Mouse (Mus musculus): ENCODE results near the gene Slc4a1ap.
A peak's percentile ranks its signal among the peaks of the same experiment; 100 is the strongest.
"Not testable (repeated sequence)": the region's sequence is repeated elsewhere in the genome, so short reads cannot be mapped to it uniquely, and the experiment has no call there.

Slc4a1ap gene

GRCm38 (mm10) chr5:31567951-31568657, 41.3 kb downstream of the Slc4a1ap start:
- DNase-seq = no peak

DNA sequence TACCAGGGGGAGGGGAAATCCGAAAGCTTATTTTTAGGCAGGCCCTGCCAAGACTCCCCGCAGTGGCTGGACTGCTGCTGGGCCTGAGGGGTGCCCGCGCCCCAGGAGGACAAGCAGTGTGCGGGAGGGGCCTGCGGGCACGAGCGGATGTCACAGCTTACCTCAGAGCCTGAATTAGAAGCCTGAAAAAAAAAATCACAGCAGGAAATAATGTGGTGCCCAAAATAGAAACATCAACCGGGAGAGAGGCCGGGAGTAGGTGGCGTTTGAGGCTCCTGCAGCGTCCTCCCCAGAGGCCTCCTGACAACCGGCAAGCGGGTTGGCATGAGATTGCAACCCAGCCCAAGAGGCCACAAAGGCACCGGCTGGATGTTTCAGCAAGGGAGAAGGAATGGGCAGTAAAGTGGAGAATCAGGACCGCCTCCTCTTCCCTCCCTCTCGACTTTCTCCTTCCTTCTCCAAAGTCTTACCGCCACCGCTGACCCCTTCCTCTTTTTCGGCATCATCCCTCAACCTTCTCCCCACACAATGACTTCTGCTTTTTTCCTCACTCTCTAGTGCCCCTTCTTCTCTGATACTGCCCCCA, 44.3 kb downstream of the Slc4a1ap start:
- DNase-seq = peak; percentile 77

GRCm38 (mm10) chr5:31573722-31574121, 46.9 kb downstream of the Slc4a1ap start:
- no peak for DNase-seq

DNA sequence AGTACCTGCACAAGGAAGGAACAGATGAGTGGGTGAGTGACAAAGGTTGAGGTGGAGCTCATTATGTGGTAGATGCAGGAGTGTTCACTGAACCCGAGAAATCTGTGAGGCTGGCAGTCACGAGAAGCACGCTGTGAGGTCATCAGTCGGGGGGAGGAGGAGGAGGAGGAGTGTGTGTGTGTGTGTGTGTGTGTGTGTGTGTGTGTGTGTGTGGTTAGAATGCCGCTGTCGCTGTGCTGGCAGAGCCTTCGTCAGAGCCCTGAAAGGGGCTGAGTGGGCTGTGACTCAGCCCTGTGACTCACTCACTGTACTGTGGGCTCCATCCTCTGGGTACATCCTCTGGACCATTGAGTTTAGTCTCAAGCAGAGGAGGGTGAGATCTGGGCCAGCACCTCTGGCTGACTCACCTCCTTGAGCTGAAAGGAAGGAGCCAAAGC, 49.8 kb downstream of the Slc4a1ap start:
- DNase-seq = no peak

DNA sequence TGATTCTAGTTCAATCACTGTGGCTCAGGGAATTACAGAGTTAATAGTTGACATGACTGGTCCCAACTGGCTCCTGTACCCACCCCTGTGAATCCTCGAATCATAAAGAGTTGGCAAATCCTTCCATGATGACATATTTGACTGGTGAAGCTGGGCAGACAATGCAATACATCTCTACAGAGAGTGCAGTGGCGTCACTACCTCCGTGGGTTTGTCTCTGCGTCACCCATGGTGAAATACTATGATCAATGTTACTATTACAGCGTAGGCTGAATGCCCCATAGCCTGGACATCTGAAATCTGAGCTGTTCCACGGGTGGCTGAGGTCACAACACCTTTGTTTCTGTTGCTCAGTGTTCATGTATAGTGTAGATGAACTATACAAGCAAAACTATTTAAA, 54.5 kb downstream of the Slc4a1ap start:
- no peak for DNase-seq

DNA sequence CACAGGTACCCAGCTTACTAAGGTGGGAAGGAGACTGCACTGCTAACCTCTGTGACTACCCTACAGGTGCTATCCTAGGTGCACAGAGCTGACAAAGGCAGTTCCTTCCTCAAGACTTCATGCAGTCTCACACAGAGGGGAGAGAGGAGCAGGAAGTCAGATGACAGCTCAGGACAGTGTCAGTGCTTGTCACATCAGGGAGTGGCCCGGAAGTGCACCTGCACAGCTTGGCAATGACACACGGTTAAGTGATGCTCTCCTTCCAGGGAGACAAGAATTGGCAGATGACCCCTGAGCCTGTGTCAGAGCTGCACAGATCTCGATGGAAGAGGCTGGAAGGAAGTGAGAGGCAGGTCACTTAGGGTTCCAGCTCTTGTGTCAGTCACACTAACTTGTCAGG, 55.1 kb downstream of the Slc4a1ap start:
- no peak for DNase-seq

- no peak for DNase-seq
Measured at GRCm38 (mm10) chr5:31583261-31583660, 56.5 kb downstream of the Slc4a1ap start.

DNA sequence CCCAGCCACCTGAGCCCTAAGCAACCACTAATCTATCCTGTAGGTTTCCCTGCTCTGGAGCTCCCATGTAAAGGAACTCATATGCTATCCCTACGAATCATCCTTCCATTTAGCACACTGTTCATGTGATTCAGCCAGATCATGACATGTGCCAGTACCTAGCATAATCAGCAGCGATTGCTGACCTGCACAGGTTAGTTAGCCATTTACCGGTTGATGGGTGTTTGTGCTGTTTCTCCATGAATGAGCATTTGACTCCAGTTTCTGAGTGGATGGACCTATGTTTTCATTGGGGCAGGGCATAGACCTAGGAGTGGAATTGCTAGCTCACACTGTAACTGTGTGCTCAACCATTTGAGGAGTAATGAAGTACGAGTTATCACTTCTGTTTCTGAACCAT, 58.7 kb downstream of the Slc4a1ap start:
- no peak for DNase-seq

DNA sequence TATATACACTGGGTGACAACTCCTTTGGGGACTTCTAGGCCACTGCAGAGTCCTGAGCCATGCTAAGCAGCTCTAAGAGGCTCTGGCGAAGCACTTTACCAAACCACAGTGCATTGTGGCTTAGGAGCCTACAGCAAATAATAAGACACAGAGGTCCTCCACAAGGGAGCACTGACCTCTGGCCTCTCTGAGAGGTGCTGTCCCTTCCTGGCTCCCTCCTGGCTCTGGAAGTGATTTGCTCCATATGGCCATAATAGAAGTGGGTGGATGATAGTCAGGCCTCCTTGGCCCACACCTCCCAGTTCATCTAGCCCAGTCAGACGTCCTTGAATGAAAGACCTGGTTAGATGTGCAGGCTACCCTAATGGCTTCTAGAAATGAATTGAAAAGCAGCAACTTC, 61.2 kb downstream of the Slc4a1ap start:
- no peak for DNase-seq

DNA sequence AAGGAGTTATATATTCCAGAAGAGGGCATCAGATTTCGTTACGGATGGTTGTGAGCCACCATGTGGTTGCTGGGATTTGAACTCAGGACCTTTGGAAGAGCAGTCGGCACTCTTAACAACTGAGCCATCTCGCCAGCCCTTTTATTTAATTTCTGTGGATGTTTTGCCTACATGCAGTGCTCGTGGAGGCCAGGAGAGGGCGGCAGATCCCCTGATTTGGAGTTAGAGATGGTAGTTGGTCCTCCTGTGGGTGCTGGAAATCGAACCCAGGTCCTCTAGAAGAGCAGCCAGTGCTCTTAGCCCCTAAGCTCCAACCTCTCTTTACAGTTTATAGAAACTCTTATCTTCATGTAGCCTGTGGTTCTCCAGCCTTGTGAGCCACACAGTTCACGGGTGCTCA, 61.9 kb downstream of the Slc4a1ap start:
- DNase-seq = not testable (repeated sequence)

GRCm38 (mm10) chr5:31589711-31590319, 63.0 kb downstream of the Slc4a1ap start:
- no peak for DNase-seq

- no peak for DNase-seq
Measured at GRCm38 (mm10) chr5:31591122-31591521, 64.3 kb downstream of the Slc4a1ap start.

- DNase-seq = no peak
Measured at GRCm38 (mm10) chr5:31595868-31596267, 69.1 kb downstream of the Slc4a1ap start.

- DNase-seq = peak; percentile 69
Measured at GRCm38 (mm10) chr5:31596481-31597429, 70.0 kb downstream of the Slc4a1ap start, which contains the start of gene Mrpl33. TSS of gene Mrpl33 (plus strand) at chr5:31596935.

- no peak for DNase-seq
Measured at GRCm38 (mm10) chr5:31597430-31597944, 70.7 kb downstream of the Slc4a1ap start.

- DNase-seq = no peak
Measured at GRCm38 (mm10) chr5:31598121-31598520, 71.3 kb downstream of the Slc4a1ap start.

DNA sequence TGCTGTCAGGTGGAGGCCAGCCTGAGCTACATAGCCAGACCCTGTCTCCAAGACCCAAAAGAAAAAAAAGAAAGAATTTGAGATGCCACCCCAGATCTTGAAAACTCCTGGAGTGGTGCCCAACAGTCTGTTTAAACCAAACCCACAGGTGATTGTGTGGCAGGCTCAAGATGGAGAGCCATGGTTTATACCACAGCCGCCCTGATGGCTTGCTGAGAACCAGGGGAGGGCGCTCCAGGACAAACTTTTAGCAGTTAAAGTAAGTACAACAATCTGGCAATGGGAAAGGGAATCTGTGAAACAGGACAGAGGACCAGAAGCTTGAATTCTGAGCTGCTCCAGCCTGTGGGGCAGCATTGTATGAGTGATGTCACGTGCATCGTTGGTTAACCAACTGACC, 71.8 kb downstream of the Slc4a1ap start:
- DNase-seq = peak; percentile 63

- peak; percentile 17 for DNase-seq
Measured at GRCm38 (mm10) chr5:31599161-31599560, 72.4 kb downstream of the Slc4a1ap start.

- no peak for DNase-seq
Measured at GRCm38 (mm10) chr5:31601162-31601722, 74.4 kb downstream of the Slc4a1ap start.

GRCm38 (mm10) chr5:31602377-31602776, 75.6 kb downstream of the Slc4a1ap start:
- DNase-seq = peak; percentile 91

DNA sequence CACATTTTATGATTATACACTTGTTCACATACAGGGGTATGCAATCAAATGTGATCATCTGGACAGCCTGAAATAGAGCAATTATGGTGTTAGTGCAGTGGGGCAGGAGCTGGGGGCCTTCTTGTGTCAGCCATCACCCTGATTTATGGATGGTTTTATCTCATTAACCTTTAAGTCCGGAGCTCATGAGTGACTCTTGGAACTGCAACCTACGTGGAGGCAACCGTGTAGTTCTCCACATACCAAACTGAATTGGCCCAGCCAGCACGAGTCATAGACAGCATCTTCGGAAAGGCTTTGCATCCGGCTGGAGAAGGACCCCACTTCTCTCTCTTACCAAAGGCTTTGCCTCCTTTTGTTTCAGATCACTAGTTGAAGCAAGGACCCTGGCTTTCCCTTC, 77.0 kb downstream of the Slc4a1ap start:
- no peak for DNase-seq

GRCm38 (mm10) chr5:31606151-31606550, 79.4 kb downstream of the Slc4a1ap start:
- DNase-seq = peak; percentile 33

Data from lung, postnatal 10 days (tissue).